Mouse (Mus musculus) CH12.LX (cell line): Measurements from ENCODE around the gene Cabp2. TPM values are rescaled to one million over a fixed set of nuclear protein-coding genes. Genes with fewer than 3 reads are reported as not detected.

Source experiments
- DNase-seq: peaks from one replicate; pipeline ENCODE4 v3.0.0-alpha.2; 2013; ENCODE audit errors: extremely low read depth
- H3K27ac ChIP-seq: 2 replicates; pipeline ENCODE4 v1.5.1; 2012; ENCODE audit warnings: low read depth, mild to moderate bottlenecking, control low read depth, moderate library complexity; ENCODE audit not compliant: insufficient read depth
- H3K27me3 ChIP-seq: replicated peaks from 2 replicates; pipeline ENCODE3; 2012; ENCODE audit warnings: inconsistent platforms
- H3K36me3 ChIP-seq, 2 experiments: replicated peaks in 1 of 2; 2 replicates each; pipeline versions ENCODE3 to v1.6.1; 2012; ENCODE audit warnings: inconsistent platforms in 1 of 2, low read length in 1 of 2, mild to moderate bottlenecking in 1 of 2, mixed read lengths in 1 of 2, moderate library complexity in 1 of 2; ENCODE audit not compliant: control insufficient read depth in 1 of 2, insufficient read depth in 1 of 2
- H3K4me1 ChIP-seq, 2 experiments: 2 replicates each; pipeline ENCODE4 v1.6.1; 2012; ENCODE audit warnings: inconsistent platforms in 1 of 2, moderate library complexity in 1 of 2; ENCODE audit not compliant: insufficient read depth in 2 of 2, control insufficient read depth in 1 of 2
- H3K4me2 ChIP-seq: 2 replicates; pipeline ENCODE4 v1.6.1; 2012; ENCODE audit warnings: low read depth, mild to moderate bottlenecking, control low read depth; ENCODE audit not compliant: poor library complexity, insufficient read depth, severe bottlenecking
- H3K4me3 ChIP-seq, 3 experiments: fragments of 150-350 bp in 1 of 3; sonication (generic) in 1 of 3; replicated peaks in 1 of 3; 2 replicates each; pipeline versions ENCODE3 to v1.5.1; 2011 to 2012; ENCODE audit warnings: low read depth in 2 of 3, low read length in 2 of 3, mild to moderate bottlenecking in 2 of 3, moderate library complexity in 2 of 3, control low read depth in 1 of 3, improper control_type of control experiment in 1 of 3, inconsistent platforms in 1 of 3, mixed read lengths in 1 of 3; ENCODE audit not compliant: poor library complexity in 1 of 3
- H3K79me2 ChIP-seq: replicated peaks from 2 replicates; pipeline ENCODE4 v1.6.1; 2012; ENCODE audit warnings: mild to moderate bottlenecking, moderate library complexity; ENCODE audit not compliant: control insufficient read depth, poor library complexity, insufficient read depth, severe bottlenecking; ENCODE audit errors: extremely low read depth
- H3K9ac ChIP-seq: 2 replicates; pipeline ENCODE4 v1.6.1; 2012; ENCODE audit warnings: low read depth, mild to moderate bottlenecking, control low read depth, moderate library complexity; ENCODE audit not compliant: insufficient read depth
- H3K9me3 ChIP-seq: replicated peaks from 2 replicates; pipeline ENCODE3; 2012; ENCODE audit warnings: low read length, inconsistent platforms, mixed read lengths
- CHD2 ChIP-seq: IDR thresholded peaks from 2 replicates; pipeline ENCODE4 v1.6.1; 2011; ENCODE audit warnings: low read length, improper control_type of control experiment
- CTCF ChIP-seq, 2 experiments: IDR thresholded peaks in 1 of 2; conservative IDR thresholded peaks in 1 of 2; 2 replicates each; pipeline ENCODE4 v1.5.1; 2011 to 2012; ENCODE audit warnings: low read depth in 2 of 2, low read length in 2 of 2, improper control_type of control experiment in 1 of 2, inconsistent platforms in 1 of 2, mild to moderate bottlenecking in 1 of 2, moderate library complexity in 1 of 2
- ETS1 ChIP-seq: conservative IDR thresholded peaks from 2 replicates; pipeline ENCODE4 v1.6.1; 2012; ENCODE audit warnings: low read depth, mild to moderate bottlenecking, inconsistent platforms, low read length, improper control_type of control experiment, moderate library complexity
- GABPA ChIP-seq: IDR thresholded peaks from 2 replicates; pipeline ENCODE4 v1.6.1; 2012; ENCODE audit warnings: low read depth, low read length, improper control_type of control experiment, inconsistent platforms; ENCODE audit not compliant: insufficient replicate concordance
- IRF4 ChIP-seq: IDR thresholded peaks from 2 replicates; pipeline ENCODE4 v1.6.1; 2014; ENCODE audit warnings: low read depth, mild to moderate bottlenecking, inconsistent platforms, low read length, improper control_type of control experiment
- JUND ChIP-seq: conservative IDR thresholded peaks from 2 replicates; pipeline ENCODE4 v1.6.1; 2011; ENCODE audit warnings: low read depth, low read length, improper control_type of control experiment
- KAT2A ChIP-seq: IDR thresholded peaks from 2 replicates; pipeline ENCODE4 v1.6.1; 2012; ENCODE audit warnings: low read length, improper control_type of control experiment, inconsistent platforms; ENCODE audit not compliant: insufficient replicate concordance
- MAFK ChIP-seq: IDR thresholded peaks from 2 replicates; pipeline ENCODE4 v1.6.1; 2011; ENCODE audit warnings: low read length, improper control_type of control experiment; ENCODE audit not compliant: insufficient replicate concordance
- MAX ChIP-seq: IDR thresholded peaks from 2 replicates; pipeline ENCODE4 v1.6.1; 2011; ENCODE audit warnings: low read length, improper control_type of control experiment
- MEF2A ChIP-seq: IDR thresholded peaks from 2 replicates; pipeline ENCODE4 v1.6.1; 2014; ENCODE audit warnings: low read depth, mild to moderate bottlenecking, inconsistent platforms, low read length, improper control_type of control experiment, borderline replicate concordance
- MXI1 ChIP-seq: IDR thresholded peaks from 2 replicates; pipeline ENCODE4 v1.6.1; 2011; ENCODE audit warnings: mild to moderate bottlenecking, low read depth, low read length, improper control_type of control experiment
- MYC ChIP-seq: IDR thresholded peaks from 2 replicates; pipeline ENCODE4 v1.6.1; 2011; ENCODE audit warnings: low read depth, mild to moderate bottlenecking, improper control_type of control experiment, low read length
- NELFE ChIP-seq: IDR thresholded peaks from 2 replicates; pipeline ENCODE4 v1.6.1; 2011; ENCODE audit warnings: low read depth, low read length, improper control_type of control experiment
- NRF1 ChIP-seq: IDR thresholded peaks from 2 replicates; pipeline ENCODE4 v1.6.1; 2014; ENCODE audit warnings: low read depth, mild to moderate bottlenecking, inconsistent platforms, low read length, improper control_type of control experiment, moderate library complexity
- PAX5 ChIP-seq: IDR thresholded peaks from 2 replicates; pipeline ENCODE4 v1.6.1; 2012; ENCODE audit warnings: low read length, inconsistent platforms, mixed read lengths
- POLR2A ChIP-seq: IDR thresholded peaks from 2 replicates; pipeline ENCODE4 v1.6.1; 2011; ENCODE audit warnings: low read depth, mild to moderate bottlenecking, improper control_type of control experiment, low read length
- POLR2AphosphoS2 ChIP-seq: IDR thresholded peaks from 2 replicates; pipeline ENCODE4 v1.6.1; 2011; ENCODE audit warnings: low read depth, low read length, improper control_type of control experiment
- RAD21 ChIP-seq: IDR thresholded peaks from 2 replicates; pipeline ENCODE4 v1.6.1; 2011; ENCODE audit warnings: low read depth, mild to moderate bottlenecking, low read length, improper control_type of control experiment, moderate library complexity
- RCOR1 ChIP-seq: conservative IDR thresholded peaks from 2 replicates; pipeline ENCODE4 v1.6.1; 2012; ENCODE audit warnings: low read depth, mild to moderate bottlenecking, inconsistent platforms, low read length, improper control_type of control experiment
- SIN3A ChIP-seq: IDR thresholded peaks from 2 replicates; pipeline ENCODE4 v1.6.1; 2012; ENCODE audit warnings: low read length, improper control_type of control experiment, inconsistent platforms
- SMC3 ChIP-seq: IDR thresholded peaks from 2 replicates; pipeline ENCODE4 v1.6.1; 2011; ENCODE audit warnings: low read depth, low read length, improper control_type of control experiment
- TBP ChIP-seq: conservative IDR thresholded peaks from 2 replicates; pipeline ENCODE4 v1.6.1; 2011; ENCODE audit warnings: low read depth, low read length, improper control_type of control experiment
- TCF12 ChIP-seq: IDR thresholded peaks from 2 replicates; pipeline ENCODE4 v1.6.1; 2014; ENCODE audit warnings: low read depth, mild to moderate bottlenecking, inconsistent platforms, low read length, improper control_type of control experiment
- UBTF ChIP-seq: IDR thresholded peaks from 2 replicates; pipeline ENCODE4 v1.6.1; 2012; ENCODE audit warnings: low read depth, mild to moderate bottlenecking, inconsistent platforms, low read length, improper control_type of control experiment, moderate library complexity
- USF1 ChIP-seq: IDR thresholded peaks from 2 replicates; pipeline ENCODE4 v1.6.1; 2014; ENCODE audit warnings: low read depth, mild to moderate bottlenecking, inconsistent platforms, low read length, improper control_type of control experiment
- ZMIZ1 ChIP-seq: IDR thresholded peaks from 2 replicates; pipeline ENCODE4 v1.6.1; 2012; ENCODE audit warnings: low read depth, mild to moderate bottlenecking, inconsistent platforms, low read length, improper control_type of control experiment
- ZNF384 ChIP-seq: IDR thresholded peaks from 2 replicates; pipeline ENCODE4 v1.6.1; 2012; ENCODE audit warnings: low read depth, low read length, improper control_type of control experiment, inconsistent platforms
- dilution Hi-C: fragments of 300-500 bp; cut with MboI; formaldehyde crosslinking; loops from 2 replicates; pipeline ENCODE4 v1.14.3; 2020; ENCODE audit warnings: low sequenced_read_pairs; ENCODE audit not compliant: extremely low pct_unique_long_range_greater_than_20kb, extremely low pct_ligation_motif_present
- in situ Hi-C: fragments of 300-500 bp; cut with MboI; formaldehyde crosslinking; loops from 3 replicates; pipeline ENCODE4 v1.14.3; 2019; ENCODE audit warnings: low sequenced_read_pairs, low pct_ligation_motif_present, low pct_unique_long_range_greater_than_20kb, mixed read lengths
- polyA plus RNA-seq: library from polyadenylated mRNA; unstranded; fragments of >175 nt; gene quantifications from 2 replicates; pipeline ENCODE4 v1.2.1, GENCODE M21; 2012; ENCODE audit warnings: low read depth; ENCODE audit not compliant: insufficient read length
- total RNA-seq, 2 experiments: library from RNA; depleted of rRNA; stranded (reverse); fragments of 300-350 nt in 1 of 2; fragments of >200 nt in 1 of 2; gene quantifications; 2 replicates each; pipeline ENCODE4 v1.2.3; 2012 to 2014

Gene Cabp2
- total and polyA plus RNA-seq, 3 experiments, result not detected

GRCm38 (mm10) chr19:4088146-4088545 lies 6.8 kb downstream of the Cabp2 start:
- dilution Hi-C loops, result no loop called here

DNA sequence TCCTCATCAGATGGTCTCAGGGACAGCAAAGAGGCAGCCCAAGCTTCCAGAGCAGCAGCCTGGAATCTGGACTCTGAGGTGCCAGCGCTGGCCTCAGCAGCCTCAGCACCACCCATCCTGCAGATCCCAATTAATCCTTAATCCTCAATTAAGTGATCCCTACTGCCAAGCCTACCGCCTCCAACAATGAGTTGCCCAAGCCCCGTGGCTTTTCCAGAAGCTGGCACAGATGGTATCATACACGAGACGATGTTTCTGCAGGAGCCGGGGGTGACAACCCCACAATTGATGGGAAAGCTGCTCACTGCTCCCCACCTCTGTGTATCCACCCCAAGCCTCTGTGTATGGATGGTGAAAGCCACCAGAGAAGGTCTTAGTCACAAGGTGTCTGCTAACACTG lies 7.8 kb downstream of the Cabp2 start:
- in situ Hi-C loops, result loop anchor here (5.0 kb wide), 2 partner anchors 37 to 72 kb away; no protein-coding TSS in a partner anchor
- Histone ChIP-seq H3K9ac (no peak overlapping the region), H3K4me1 (no peaks in the 10 kb centered on the region), H3K4me2 (no peak overlapping the region), H3K79me2 (no peaks in the 10 kb centered on the region), H3K9me3 (no peaks in the 10 kb centered on the region)
- TF ChIP-seq ZNF384, result no peak
- TF ChIP-seq NELFE, result no peak
- TF ChIP-seq MXI1, result no peak
- TF ChIP-seq MAFK, result no peak
- no peak for TF ChIP-seq CTCF (conservative IDR thresholded peaks at IDR 0.05 in 1 of 2, IDR thresholded peaks at IDR 0.05 in 1 of 2; ENCODE audit: low read depth in 2 of 2, low read length in 2 of 2)
- TF ChIP-seq POLR2AphosphoS2, result no peak
- no peak for TF ChIP-seq JUND
- TF ChIP-seq NRF1, result no peak
- no peak for TF ChIP-seq SMC3
- TF ChIP-seq KAT2A, result no peak
- TF ChIP-seq IRF4, result no peak
- no peak for TF ChIP-seq UBTF
- no peak for TF ChIP-seq RCOR1
- TF ChIP-seq MEF2A, result no peak
- no peak for TF ChIP-seq USF1
- no peak for TF ChIP-seq RAD21
- TF ChIP-seq, all 38 proteins: peak for 0
- Histone ChIP-seq H3K36me3 (no peaks in the 10 kb centered on the region), H3K27ac (no peak overlapping the region), H3K4me3 (no peak overlapping the region), H3K27me3 (peaks cover 40% of the 10 kb centered on the region)
- dilution Hi-C loops, result no loop called here
- no peak for DNase-seq

More at GRCm38 (mm10) chr19:4088146-4088545, 6.8 kb downstream of the Cabp2 start:
- no peak for TF ChIP-seq UBTF
- no peak for TF ChIP-seq GABPA
- no peak for TF ChIP-seq TBP
- no peak for TF ChIP-seq MXI1
- no peak for TF ChIP-seq ZMIZ1
- TF ChIP-seq USF1, result no peak
- no peak for TF ChIP-seq PAX5
- TF ChIP-seq ETS1, result no peak
- TF ChIP-seq MAX, result no peak
- TF ChIP-seq RAD21, result no peak
- no peak for TF ChIP-seq TCF12
- no peak for TF ChIP-seq SIN3A
- TF ChIP-seq MEF2A, result no peak
- TF ChIP-seq KAT2A, result no peak
- TF ChIP-seq POLR2A, result no peak
- TF ChIP-seq MYC, result no peak
- no peak for TF ChIP-seq CHD2
- no peak for TF ChIP-seq NELFE
- no peaks in the 10 kb centered on the region for H3K79me2 ChIP-seq
- no peaks in the 10 kb centered on the region for H3K9me3 ChIP-seq
- no peak overlapping the region for H3K4me2 ChIP-seq
- no peak overlapping the region for H3K4me3 ChIP-seq
- no peak overlapping the region for H3K9ac ChIP-seq
- H3K27ac ChIP-seq, result no peak overlapping the region
- DNase-seq, result no peak
- in situ Hi-C loops, result loop anchor here (5.0 kb wide), 2 partner anchors 36 to 71 kb away; no protein-coding TSS in a partner anchor
- peaks cover 48% of the 10 kb centered on the region for H3K27me3 ChIP-seq
- no peaks in the 10 kb centered on the region for H3K36me3 ChIP-seq
- H3K4me1 ChIP-seq, result no peaks in the 10 kb centered on the region
